Mouse (Mus musculus) midbrain, postnatal 0 days (tissue): ENCODE data around the gene Sstr4. TPM values are rescaled to one million over a fixed set of nuclear protein-coding genes. Genes with fewer than 3 reads are reported as not detected.

Source experiments
- ATAC-seq: fragments of 200-750 bp; cut with Nextera tagmentation; 2 replicates; pipeline ENCODE4 v1.8.0; 2017; ENCODE audit warnings: moderate number of reproducible peaks, mild to moderate bottlenecking, moderate TSS enrichment, moderate library complexity; ENCODE audit not compliant: low FRiP score
- DNase-seq: peaks from one replicate; pipeline ENCODE4 v3.0.0-alpha.2; 2015; ENCODE audit warnings: low spot score
- H3K27ac ChIP-seq: fragments of 300-500 bp; sonication (generic); 2 replicates; pipeline ENCODE4 v1.5.1; 2014; ENCODE audit warnings: low read depth, mild to moderate bottlenecking, low read length, mixed read lengths
- H3K27me3 ChIP-seq: fragments of 300-500 bp; sonication (generic); 2 replicates; pipeline ENCODE4 v1.6.1; 2014; ENCODE audit warnings: low read length, control low read depth, mixed read lengths; ENCODE audit not compliant: insufficient read depth
- H3K36me3 ChIP-seq: fragments of 300-500 bp; sonication (generic); 2 replicates; pipeline ENCODE4 v1.6.1; 2014; ENCODE audit warnings: low read length, control low read depth, mixed read lengths; ENCODE audit not compliant: insufficient read depth
- H3K4me1 ChIP-seq: fragments of 300-500 bp; sonication (generic); 2 replicates; pipeline ENCODE4 v1.6.1; 2014; ENCODE audit warnings: mild to moderate bottlenecking, control low read depth, antibody characterized with exemption, low read length, mixed read lengths; ENCODE audit not compliant: insufficient read depth
- H3K4me2 ChIP-seq: fragments of 300-500 bp; sonication (generic); 2 replicates; pipeline ENCODE4 v1.6.1; 2014; ENCODE audit warnings: low read depth, mild to moderate bottlenecking, low read length, mixed read lengths; ENCODE audit not compliant: poor library complexity, severe bottlenecking
- H3K4me3 ChIP-seq: fragments of 300-500 bp; sonication (generic); 2 replicates; pipeline ENCODE4 v1.5.1; 2014; ENCODE audit warnings: low read depth, mild to moderate bottlenecking, low read length, moderate library complexity
- H3K9ac ChIP-seq: fragments of 300-500 bp; sonication (generic); replicated peaks from 2 replicates; pipeline ENCODE4 v1.6.1; 2014; ENCODE audit warnings: mild to moderate bottlenecking, low read length, moderate library complexity, mixed read lengths; ENCODE audit not compliant: poor library complexity, severe bottlenecking
- H3K9me3 ChIP-seq: fragments of 300-500 bp; sonication (generic); 2 replicates; pipeline ENCODE4 v1.6.1; 2016; ENCODE audit warnings: low read length, control low read depth
- CTCF ChIP-seq: IDR thresholded peaks from 2 replicates; pipeline ENCODE4 v1.5.1; 2016; ENCODE audit warnings: antibody characterized with exemption, mild to moderate bottlenecking
- WGBS: fragments of 180-500 bp; shearing (Covaris S2); extraction: QIAGEN DNeasy Blood & Tissue Kit; methylation state at CpG from one replicate; pipeline ENCODE4 v1.1.7; 2014; 5-methylcytosine and 5-hydroxymethylcytosine counted together
- polyA plus RNA-seq: library from polyadenylated mRNA; unstranded; fragments of >200 nt; fragmentation: Nextera tagmentation; extraction: Ambion mirVana; gene quantifications from 2 replicates; pipeline ENCODE4 v1.2.1, GENCODE M21; 2015
- total RNA-seq: library from RNA; depleted of rRNA; stranded (reverse); fragments of >200 nt; gene quantifications from 2 replicates; pipeline ENCODE4 v1.2.3, GENCODE M21; 2014

Sstr4 gene
- total and polyA plus RNA-seq, 2 experiments from 2014 or later = 2.7 to 14.0 TPM

- Histone ChIP-seq H3K27me3 (peaks cover 34% of the 10 kb centered on the region), H3K9me3 (no peaks in the 10 kb centered on the region), H3K9ac (peak overlapping the region; percentile 3; the same call in 1 of the 2 replicates), H3K4me3 (peak overlapping the region; percentile 31), H3K4me2 (peak overlapping the region; percentile 52), H3K36me3 (no peaks in the 10 kb centered on the region), H3K27ac (no peak overlapping the region), H3K4me1 (peaks cover 4% of the 10 kb centered on the region; the same call in 1 of the 2 replicates)
- DNase-seq = no peak
- WGBS = 7% methylated on average over 55 of the region's 55 CpGs
- peak; percentile 1; the same call in 1 of the 2 replicates for TF ChIP-seq CTCF
- peak; percentile 51 for ATAC-seq
These were observed 12.1 kb downstream of the Sstr4 start for GRCm38 (mm10) chr2:148406971-148407869.

GRCm38 (mm10) chr2:148407870-148408760, 13.0 kb downstream of the Sstr4 start, which contains the start of gene Thbd:
Thbd (minus strand) TSS chr2:148408188.
- 4% methylated on average over 33 of the region's 35 CpGs for WGBS
- H3K9ac ChIP-seq = peak within 1 kb of the TSS; percentile 3; the same call in 1 of the 2 replicates
- H3K27me3 ChIP-seq = peaks cover 34% of the 10 kb centered on the region
- TF ChIP-seq CTCF = no peak
- H3K4me2 ChIP-seq = peak within 1 kb of the TSS; percentile 52
- peaks cover 4% of the 10 kb centered on the region; the same call in 1 of the 2 replicates for H3K4me1 ChIP-seq
- no peak within 1 kb of the TSS for H3K27ac ChIP-seq
- ATAC-seq (peak; percentile 61), DNase-seq (peak; percentile 31)
- H3K9me3 ChIP-seq = no peaks in the 10 kb centered on the region
- H3K36me3 ChIP-seq = no peaks in the 10 kb centered on the region
- peak within 1 kb of the TSS; percentile 31 for H3K4me3 ChIP-seq

- Histone ChIP-seq H3K27ac (no peak overlapping the region), H3K4me3 (no peak overlapping the region), H3K27me3 (peaks cover 34% of the 10 kb centered on the region), H3K4me1 (peaks cover 4% of the 10 kb centered on the region; the same call in 1 of the 2 replicates), H3K9ac (no peak overlapping the region), H3K4me2 (no peak overlapping the region), H3K36me3 (no peaks in the 10 kb centered on the region), H3K9me3 (no peaks in the 10 kb centered on the region)
- DNase-seq (no peak), ATAC-seq (no peak; the same call in 1 of the 2 replicates)
- no peak for TF ChIP-seq CTCF
- WGBS = 17% methylated on average over 6 of the region's 6 CpGs
These were observed 13.6 kb downstream of the Sstr4 start for GRCm38 (mm10) chr2:148408761-148409120.

GRCm38 (mm10) chr2:148409141-148409540, 14.0 kb downstream of the Sstr4 start:
- no peak overlapping the region for H3K27ac ChIP-seq
- ATAC-seq = peak; percentile 81
- TF ChIP-seq CTCF = peak; percentile 83
- no peak overlapping the region for H3K9ac ChIP-seq
- H3K9me3 ChIP-seq = no peaks in the 10 kb centered on the region
- DNase-seq = peak; percentile 79
- H3K36me3 ChIP-seq = no peaks in the 10 kb centered on the region
- WGBS = 17% methylated on average over 9 of the region's 9 CpGs
- H3K4me3 ChIP-seq = no peak overlapping the region
- peaks cover 4% of the 10 kb centered on the region; the same call in 1 of the 2 replicates for H3K4me1 ChIP-seq
- H3K4me2 ChIP-seq = no peak overlapping the region
- peaks cover 34% of the 10 kb centered on the region for H3K27me3 ChIP-seq

GRCm38 (mm10) chr2:148409821-148410220, 14.7 kb downstream of the Sstr4 start:
- no peak for TF ChIP-seq CTCF
- no peak overlapping the region for H3K9ac ChIP-seq
- peaks cover 34% of the 10 kb centered on the region for H3K27me3 ChIP-seq
- ATAC-seq = no peak
- WGBS = 75% methylated on average over 1 of the region's 1 CpGs
- H3K9me3 ChIP-seq = no peaks in the 10 kb centered on the region
- H3K4me1 ChIP-seq = peaks cover 4% of the 10 kb centered on the region; the same call in 1 of the 2 replicates
- no peak for DNase-seq
- no peaks in the 10 kb centered on the region for H3K36me3 ChIP-seq
- H3K27ac ChIP-seq = no peak overlapping the region
- H3K4me3 ChIP-seq = no peak overlapping the region
- H3K4me2 ChIP-seq = no peak overlapping the region
